Mouse (Mus musculus) CH12.LX (cell line): ENCODE results near the gene Mmp15.

ENCODE experiments used
- CTCF ChIP-seq, 2 experiments: IDR thresholded peaks in 1 of 2; conservative IDR thresholded peaks in 1 of 2; 2 replicates each; pipeline ENCODE4 v1.5.1; 2011 to 2012; ENCODE audit warnings: low read depth in 2 of 2, low read length in 2 of 2, improper control_type of control experiment in 1 of 2, inconsistent platforms in 1 of 2, mild to moderate bottlenecking in 1 of 2, moderate library complexity in 1 of 2
- ELF1 ChIP-seq: IDR thresholded peaks from 2 replicates; pipeline ENCODE4 v1.6.1; 2014; ENCODE audit warnings: low read depth, mild to moderate bottlenecking, inconsistent platforms, low read length, improper control_type of control experiment
- EP300 ChIP-seq: IDR thresholded peaks from 2 replicates; pipeline ENCODE4 v1.6.1; 2011; ENCODE audit warnings: low read length, improper control_type of control experiment
- MAX ChIP-seq: IDR thresholded peaks from 2 replicates; pipeline ENCODE4 v1.6.1; 2011; ENCODE audit warnings: low read length, improper control_type of control experiment
- PAX5 ChIP-seq: IDR thresholded peaks from 2 replicates; pipeline ENCODE4 v1.6.1; 2012; ENCODE audit warnings: low read length, inconsistent platforms, mixed read lengths
- POLR2A ChIP-seq: IDR thresholded peaks from 2 replicates; pipeline ENCODE4 v1.6.1; 2011; ENCODE audit warnings: low read depth, mild to moderate bottlenecking, improper control_type of control experiment, low read length
- RCOR1 ChIP-seq: conservative IDR thresholded peaks from 2 replicates; pipeline ENCODE4 v1.6.1; 2012; ENCODE audit warnings: low read depth, mild to moderate bottlenecking, inconsistent platforms, low read length, improper control_type of control experiment
- SIN3A ChIP-seq: IDR thresholded peaks from 2 replicates; pipeline ENCODE4 v1.6.1; 2012; ENCODE audit warnings: low read length, improper control_type of control experiment, inconsistent platforms
- USF1 ChIP-seq: IDR thresholded peaks from 2 replicates; pipeline ENCODE4 v1.6.1; 2014; ENCODE audit warnings: low read depth, mild to moderate bottlenecking, inconsistent platforms, low read length, improper control_type of control experiment

DNA sequence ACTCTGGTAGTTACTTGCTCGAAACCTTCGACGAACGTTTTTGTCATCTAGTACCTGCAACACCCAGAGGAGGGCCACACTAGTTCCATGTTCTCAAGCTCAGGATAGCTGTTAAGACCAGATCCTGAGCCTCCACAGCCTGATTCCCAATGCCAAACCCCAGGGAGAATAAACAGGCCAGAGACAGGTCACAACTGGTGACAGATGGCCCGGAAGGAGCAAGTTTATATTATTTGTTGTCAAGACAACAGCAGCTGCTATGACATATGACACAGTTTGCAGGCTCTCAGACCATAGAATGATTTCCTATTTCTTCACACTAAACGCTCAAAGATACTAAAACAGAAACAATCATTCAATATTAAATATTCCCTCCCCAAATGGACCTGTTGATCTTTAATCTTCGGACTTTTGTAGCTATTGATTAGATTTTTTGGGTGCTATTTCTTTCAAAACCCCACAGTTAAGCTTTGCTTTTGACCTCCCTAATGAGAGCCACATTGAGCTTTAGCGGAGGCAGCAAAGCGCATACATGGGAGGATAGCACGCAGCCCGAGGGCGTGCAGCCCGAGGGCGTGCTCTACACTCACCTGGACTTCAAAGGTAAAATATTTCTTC, 70.2 kb downstream of the Mmp15 start:
- TF ChIP-seq ELF1 (no peak), RCOR1 (no peak), EP300 (no peak), CTCF (conservative IDR thresholded peaks at IDR 0.05 in 1 of 2, IDR thresholded peaks at IDR 0.05 in 1 of 2; ENCODE audit: low read depth in 2 of 2, low read length in 2 of 2) (no peak), POLR2A (no peak), USF1 (no peak), PAX5 (no peak), MAX (no peak), SIN3A (no peak)
